Mouse (Mus musculus): ENCODE measurements around the gene Jhy. TPM values are rescaled to one million over a fixed set of nuclear protein-coding genes. Genes with fewer than 3 reads are reported as not detected.
A peak's percentile ranks its signal among the peaks of the same experiment; 100 is the strongest.

The Jhy gene
- polyA plus RNA-seq, 1 experiment from 2014 or later, result 0.38 TPM

- 28% methylated on average over 18 of the region's 18 CpGs for WGBS
- no peaks in the 10 kb centered on the region for H3K9me3 ChIP-seq (replicated peaks; ENCODE audit: control insufficient read depth, low read length)
- no peaks in the 10 kb centered on the region for H3K4me1 ChIP-seq (ENCODE audit: control insufficient read depth, insufficient read depth, low read length)
- ATAC-seq (replicated peaks; ENCODE audit: insufficient number of reproducible peaks, low FRiP score, low TSS enrichment, low read depth), result no peak
- no peak overlapping the region for H3K4me3 ChIP-seq (ENCODE audit: low read depth, low read length)
- H3K27me3 ChIP-seq (ENCODE audit: control insufficient read depth, insufficient read depth, low read length), result no peaks in the 10 kb centered on the region
- no peak overlapping the region for H3K4me2 ChIP-seq (ENCODE audit: low read depth, low read length)
- no peak overlapping the region for H3K27ac ChIP-seq (replicated peaks; ENCODE audit: low read depth, low read length)
- no peak overlapping the region for H3K9ac ChIP-seq (replicated peaks; ENCODE audit: low read length)
- DNase-seq (ENCODE audit: low spot score), result peak; percentile 28
- no peaks in the 10 kb centered on the region for H3K36me3 ChIP-seq (replicated peaks; ENCODE audit: control insufficient read depth, insufficient read depth, low read depth, low read length)
These were observed 14.8 kb downstream of the Jhy start for GRCm38 (mm10) chr9:40949039-40949615.

DNA sequence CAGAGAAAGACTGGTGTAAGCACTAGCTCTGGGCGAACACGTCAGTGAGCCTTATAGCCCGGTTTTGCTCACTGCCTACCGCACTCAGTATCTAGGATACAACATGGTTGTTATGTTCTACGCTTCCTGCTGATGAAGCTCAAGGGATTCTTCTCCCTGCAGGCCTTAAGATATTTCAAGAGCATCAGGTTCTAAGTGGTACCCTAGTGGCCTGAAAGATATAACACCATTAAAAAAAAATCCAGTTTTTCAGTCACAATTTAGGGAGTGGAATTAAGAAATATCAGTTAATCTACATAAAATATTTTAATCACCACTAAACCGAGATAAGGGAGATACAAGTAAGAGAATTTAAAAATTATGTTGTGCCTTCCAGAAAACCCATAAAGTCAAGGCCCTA, 15.4 kb downstream of the Jhy start:
- no peaks in the 10 kb centered on the region for H3K27me3 ChIP-seq (ENCODE audit: control insufficient read depth, insufficient read depth, low read length)

GRCm38 (mm10) chr9:40947131-40947530, 16.8 kb downstream of the Jhy start:
- Histone ChIP-seq H3K4me1 (ENCODE audit: control insufficient read depth, insufficient read depth, low read length) (no peaks in the 10 kb centered on the region), H3K4me2 (ENCODE audit: low read depth, low read length) (no peak overlapping the region), H3K36me3 (replicated peaks; ENCODE audit: control insufficient read depth, insufficient read depth, low read depth, low read length) (no peaks in the 10 kb centered on the region), H3K9ac (replicated peaks; ENCODE audit: low read length) (no peak overlapping the region), H3K27ac (replicated peaks; ENCODE audit: low read depth, low read length) (no peak overlapping the region), H3K9me3 (replicated peaks; ENCODE audit: control insufficient read depth, low read length) (no peaks in the 10 kb centered on the region), H3K27me3 (ENCODE audit: control insufficient read depth, insufficient read depth, low read length) (no peaks in the 10 kb centered on the region), H3K4me3 (ENCODE audit: low read depth, low read length) (no peak overlapping the region)
- WGBS, result 57% methylated on average over 4 of the region's 4 CpGs
- DNase-seq (ENCODE audit: low spot score) (no peak), ATAC-seq (replicated peaks; ENCODE audit: insufficient number of reproducible peaks, low FRiP score, low TSS enrichment, low read depth) (no peak)

More for the DNA sequence above, 15.4 kb downstream of the Jhy start:
- ATAC-seq (replicated peaks; ENCODE audit: insufficient number of reproducible peaks, low FRiP score, low TSS enrichment, low read depth) (no peak), DNase-seq (ENCODE audit: low spot score) (no peak)
- no peak overlapping the region for H3K27ac ChIP-seq (replicated peaks; ENCODE audit: low read depth, low read length)
- no peaks in the 10 kb centered on the region for H3K9me3 ChIP-seq (replicated peaks; ENCODE audit: control insufficient read depth, low read length)
- H3K36me3 ChIP-seq (replicated peaks; ENCODE audit: control insufficient read depth, insufficient read depth, low read depth, low read length), result no peaks in the 10 kb centered on the region
- H3K4me2 ChIP-seq (ENCODE audit: low read depth, low read length), result no peak overlapping the region
- 93% methylated on average over 6 of the region's 6 CpGs for WGBS
- no peak overlapping the region for H3K9ac ChIP-seq (replicated peaks; ENCODE audit: low read length)
- no peaks in the 10 kb centered on the region for H3K4me1 ChIP-seq (ENCODE audit: control insufficient read depth, insufficient read depth, low read length)
- H3K4me3 ChIP-seq (ENCODE audit: low read depth, low read length), result no peak overlapping the region

- Histone ChIP-seq H3K4me3 (ENCODE audit: low read depth, low read length) (no peak overlapping the region), H3K9me3 (replicated peaks; ENCODE audit: control insufficient read depth, low read length) (no peaks in the 10 kb centered on the region), H3K27me3 (ENCODE audit: control insufficient read depth, insufficient read depth, low read length) (no peaks in the 10 kb centered on the region), H3K27ac (replicated peaks; ENCODE audit: low read depth, low read length) (no peak overlapping the region), H3K9ac (replicated peaks; ENCODE audit: low read length) (no peak overlapping the region), H3K4me2 (ENCODE audit: low read depth, low read length) (no peak overlapping the region), H3K36me3 (replicated peaks; ENCODE audit: control insufficient read depth, insufficient read depth, low read depth, low read length) (no peaks in the 10 kb centered on the region), H3K4me1 (ENCODE audit: control insufficient read depth, insufficient read depth, low read length) (no peaks in the 10 kb centered on the region)
- ATAC-seq (replicated peaks; ENCODE audit: insufficient number of reproducible peaks, low FRiP score, low TSS enrichment, low read depth) (no peak), DNase-seq (ENCODE audit: low spot score) (no peak)
- 67% methylated on average over 7 of the region's 7 CpGs for WGBS
These were observed 26.5 kb downstream of the Jhy start for GRCm38 (mm10) chr9:40937425-40937824.

- H3K36me3 ChIP-seq (replicated peaks; ENCODE audit: control insufficient read depth, insufficient read depth, low read depth, low read length), result no peaks in the 10 kb centered on the region
- no peaks in the 10 kb centered on the region for H3K9me3 ChIP-seq (replicated peaks; ENCODE audit: control insufficient read depth, low read length)
- no peak overlapping the region for H3K4me2 ChIP-seq (ENCODE audit: low read depth, low read length)
- H3K9ac ChIP-seq (replicated peaks; ENCODE audit: low read length), result no peak overlapping the region
- no peak overlapping the region for H3K27ac ChIP-seq (replicated peaks; ENCODE audit: low read depth, low read length)
- WGBS, result 66% methylated on average over 3 of the region's 3 CpGs
- no peak for ATAC-seq (replicated peaks; ENCODE audit: insufficient number of reproducible peaks, low FRiP score, low TSS enrichment, low read depth)
- no peaks in the 10 kb centered on the region for H3K4me1 ChIP-seq (ENCODE audit: control insufficient read depth, insufficient read depth, low read length)
- no peak overlapping the region for H3K4me3 ChIP-seq (ENCODE audit: low read depth, low read length)
- no peaks in the 10 kb centered on the region for H3K27me3 ChIP-seq (ENCODE audit: control insufficient read depth, insufficient read depth, low read length)
- no peak for DNase-seq (ENCODE audit: low spot score)
These were observed 30.6 kb downstream of the Jhy start for GRCm38 (mm10) chr9:40933323-40933722.

- peak; percentile 17 for DNase-seq (ENCODE audit: low spot score)
- H3K9me3 ChIP-seq (replicated peaks; ENCODE audit: control insufficient read depth, low read length), result no peaks in the 10 kb centered on the region
- 77% methylated on average over 17 of the region's 17 CpGs for WGBS
These were observed 36.5 kb downstream of the Jhy start for GRCm38 (mm10) chr9:40927351-40927980.

DNA sequence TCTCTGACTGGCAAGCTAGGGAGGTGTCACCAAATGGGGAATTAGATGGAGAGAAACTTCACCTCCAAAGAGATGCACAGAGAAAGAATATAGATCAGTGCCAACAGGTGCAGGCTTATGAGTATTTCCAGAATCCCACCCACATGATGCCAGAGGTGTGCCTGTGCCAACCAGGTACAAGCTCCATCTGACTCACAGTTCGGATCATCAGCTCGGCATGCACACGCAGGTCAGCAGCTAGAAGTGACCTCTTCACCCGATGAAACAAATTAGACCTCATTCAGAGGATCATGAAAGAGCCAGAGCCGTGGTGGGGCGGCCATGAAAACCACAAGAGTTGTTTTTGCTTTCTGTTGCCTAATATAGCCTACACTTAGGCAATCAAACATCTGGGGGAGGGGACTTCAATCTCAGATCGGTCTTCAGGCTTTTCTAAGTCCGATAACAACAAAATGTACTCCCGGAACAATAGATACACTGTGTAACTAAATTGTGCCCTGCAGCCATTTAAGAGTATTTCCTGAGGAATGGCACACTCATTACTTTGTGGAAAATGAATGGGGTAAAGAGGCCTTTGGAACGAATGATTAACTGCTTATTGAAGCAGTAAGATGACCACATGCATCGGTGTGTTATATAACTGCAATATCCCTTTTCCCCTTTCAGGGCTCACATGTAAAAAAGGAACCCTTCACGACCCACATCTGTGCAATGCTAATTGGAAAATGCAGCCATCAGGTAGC, 45.9 kb downstream of the Jhy start:
- ATAC-seq (replicated peaks; ENCODE audit: insufficient number of reproducible peaks, low FRiP score, low TSS enrichment, low read depth) (no peak), DNase-seq (ENCODE audit: low spot score) (peak; percentile 40)
- H3K4me1 ChIP-seq (ENCODE audit: control insufficient read depth, insufficient read depth, low read length), result no peaks in the 10 kb centered on the region
- H3K36me3 ChIP-seq (replicated peaks; ENCODE audit: control insufficient read depth, insufficient read depth, low read depth, low read length), result no peaks in the 10 kb centered on the region
- H3K9me3 ChIP-seq (replicated peaks; ENCODE audit: control insufficient read depth, low read length), result no peaks in the 10 kb centered on the region
- H3K9ac ChIP-seq (replicated peaks; ENCODE audit: low read length), result no peak overlapping the region
- no peak overlapping the region for H3K4me3 ChIP-seq (ENCODE audit: low read depth, low read length)
- H3K27ac ChIP-seq (replicated peaks; ENCODE audit: low read depth, low read length), result no peak overlapping the region
- H3K4me2 ChIP-seq (ENCODE audit: low read depth, low read length), result no peak overlapping the region
- 26% methylated on average over 12 of the region's 12 CpGs for WGBS
- H3K27me3 ChIP-seq (ENCODE audit: control insufficient read depth, insufficient read depth, low read length), result no peaks in the 10 kb centered on the region

More at GRCm38 (mm10) chr9:40927351-40927980, 36.5 kb downstream of the Jhy start:
- Histone ChIP-seq H3K36me3 (replicated peaks; ENCODE audit: control insufficient read depth, insufficient read depth, low read depth, low read length) (no peaks in the 10 kb centered on the region), H3K4me1 (ENCODE audit: control insufficient read depth, insufficient read depth, low read length) (no peaks in the 10 kb centered on the region), H3K4me3 (ENCODE audit: low read depth, low read length) (no peak overlapping the region), H3K27me3 (ENCODE audit: control insufficient read depth, insufficient read depth, low read length) (no peaks in the 10 kb centered on the region), H3K27ac (replicated peaks; ENCODE audit: low read depth, low read length) (no peak overlapping the region), H3K9ac (replicated peaks; ENCODE audit: low read length) (no peak overlapping the region), H3K4me2 (ENCODE audit: low read depth, low read length) (no peak overlapping the region)
- no peak for ATAC-seq (replicated peaks; ENCODE audit: insufficient number of reproducible peaks, low FRiP score, low TSS enrichment, low read depth)

DNA sequence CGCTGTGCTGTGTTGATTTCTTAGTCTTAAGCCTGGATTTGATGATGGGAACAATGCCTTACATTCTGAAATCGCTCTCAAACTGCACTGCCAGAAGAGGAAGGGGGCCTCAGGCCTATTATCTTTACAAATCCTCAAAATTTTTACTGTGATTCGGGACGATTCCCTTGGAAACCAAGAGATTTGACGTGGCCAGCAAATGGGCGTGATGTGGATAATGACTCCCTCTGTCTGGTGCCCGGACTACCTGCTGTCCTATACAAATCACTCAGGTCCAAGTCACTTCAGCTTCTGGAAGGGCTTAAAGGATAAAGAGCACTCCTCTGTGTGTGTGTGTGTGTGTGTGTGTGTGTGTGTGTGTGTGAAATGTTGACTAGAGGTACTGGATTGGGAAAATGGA, 55.0 kb downstream of the Jhy start:
- Histone ChIP-seq H3K27ac (replicated peaks; ENCODE audit: low read depth, low read length) (no peak overlapping the region), H3K4me3 (ENCODE audit: low read depth, low read length) (no peak overlapping the region), H3K27me3 (ENCODE audit: control insufficient read depth, insufficient read depth, low read length) (no peaks in the 10 kb centered on the region), H3K4me1 (ENCODE audit: control insufficient read depth, insufficient read depth, low read length) (no peaks in the 10 kb centered on the region), H3K36me3 (replicated peaks; ENCODE audit: control insufficient read depth, insufficient read depth, low read depth, low read length) (no peaks in the 10 kb centered on the region), H3K9me3 (replicated peaks; ENCODE audit: control insufficient read depth, low read length) (no peaks in the 10 kb centered on the region), H3K4me2 (ENCODE audit: low read depth, low read length) (no peak overlapping the region), H3K9ac (replicated peaks; ENCODE audit: low read length) (no peak overlapping the region)
- 50% methylated on average over 7 of the region's 7 CpGs for WGBS
- ATAC-seq (replicated peaks; ENCODE audit: insufficient number of reproducible peaks, low FRiP score, low TSS enrichment, low read depth), result no peak
- DNase-seq (ENCODE audit: low spot score), result no peak
